Mouse (Mus musculus): ENCODE results near the gene 2410015M20Rik.
"Not testable (repeated sequence)": the region's sequence is repeated elsewhere in the genome, so short reads cannot be mapped to it uniquely, and the experiment has no call there.

2410015M20Rik gene

GRCm38 (mm10) chr17:56609452-56610171 lies at the start of gene 2410015M20Rik:
Gene 2410015M20Rik, minus strand, starts transcription at chr17:56609771.
- CTCF ChIA-PET: interaction anchor here (0.7 kb wide), 1 partner anchor 26 kb away, joined by 3 read pairs; no protein-coding TSS in a partner anchor

- CTCF ChIA-PET: no interaction called here
These were observed 46.6 kb upstream of the 2410015M20Rik start for GRCm38 (mm10) chr17:56656171-56656570.

DNA sequence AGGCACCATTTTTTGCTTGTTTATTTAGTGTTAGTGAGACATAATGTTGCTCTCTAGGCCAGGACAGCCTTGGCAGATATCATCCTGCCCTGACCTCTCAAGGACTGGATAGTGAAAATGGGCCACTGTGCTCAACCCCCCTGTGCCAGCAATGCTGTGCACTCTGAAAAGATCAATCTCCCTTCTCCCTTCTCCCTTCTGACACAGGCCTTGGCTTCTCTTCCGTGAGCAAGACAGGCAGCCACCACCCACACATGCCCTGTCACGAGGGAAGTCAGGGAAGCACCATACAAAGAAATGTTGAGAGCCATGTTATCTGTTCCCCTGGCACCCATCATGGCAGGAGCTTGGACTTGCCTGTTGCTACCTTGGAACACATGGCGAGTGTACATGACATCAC lies 45.7 kb upstream of the 2410015M20Rik start:
- CTCF ChIA-PET: no interaction called here

DNA sequence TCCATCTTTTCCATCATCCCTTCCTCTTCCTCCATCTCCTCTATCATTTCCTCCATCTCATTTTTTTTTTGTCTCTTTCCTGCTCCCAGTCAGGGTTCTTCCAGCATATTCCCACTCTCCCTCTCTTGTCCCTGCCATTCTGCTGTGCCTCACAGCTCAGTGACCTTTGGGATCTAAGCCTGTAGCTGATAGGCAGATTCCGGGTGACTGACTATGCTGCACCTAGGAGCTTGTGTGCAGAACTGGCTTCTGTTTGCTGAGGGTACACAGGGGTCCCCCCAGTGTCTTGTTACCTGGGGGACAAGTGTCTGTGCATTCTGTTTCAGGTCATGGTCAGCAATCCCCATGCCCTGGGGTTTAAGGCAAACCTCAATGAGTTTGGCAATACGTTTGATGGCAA lies 45.2 kb upstream of the 2410015M20Rik start:
- CTCF ChIA-PET: no interaction called here

DNA sequence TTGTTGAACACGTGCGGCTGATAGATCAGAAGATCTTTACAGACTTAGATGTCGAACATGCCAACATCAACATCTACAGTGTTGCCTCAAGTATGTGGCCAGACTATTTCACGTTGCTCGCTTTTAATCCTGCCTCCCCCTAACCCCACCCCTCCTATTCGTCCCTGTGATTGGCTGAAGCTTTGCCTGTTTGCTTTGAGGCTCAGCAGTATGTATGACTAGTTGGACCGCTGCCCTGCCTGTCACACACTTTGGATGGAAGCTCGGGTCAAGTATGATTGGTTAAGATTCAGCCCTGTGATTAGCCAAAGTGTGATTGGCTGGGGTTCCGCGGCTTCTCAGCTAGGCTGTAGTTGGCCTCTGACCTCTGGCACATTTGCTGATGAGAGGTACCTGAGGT lies 42.2 kb upstream of the 2410015M20Rik start:
- CTCF ChIA-PET: no interaction called here

DNA sequence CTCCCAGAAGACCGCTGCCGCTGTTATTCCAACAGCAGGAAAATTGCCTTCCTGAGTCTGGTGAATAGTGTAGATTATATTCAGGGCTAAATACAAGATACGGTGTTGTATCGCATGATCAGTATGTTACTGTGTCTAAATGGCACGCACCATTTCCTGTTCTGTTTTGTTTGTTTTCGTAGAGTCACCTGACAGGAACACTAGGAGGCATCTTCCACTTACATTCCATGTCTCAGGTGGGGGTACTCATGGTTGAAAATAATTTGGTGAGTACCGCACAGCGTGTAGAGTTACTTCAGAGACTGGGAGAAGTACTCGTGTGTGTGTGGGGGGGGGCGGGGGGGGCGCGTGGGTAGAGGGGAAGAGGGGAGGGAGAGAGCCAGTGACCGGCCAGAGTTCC lies 38.0 kb upstream of the 2410015M20Rik start:
- CTCF ChIA-PET: no interaction called here

- CTCF ChIA-PET: no interaction called here
These were observed 33.7 kb upstream of the 2410015M20Rik start for GRCm38 (mm10) chr17:56643237-56643636.

DNA sequence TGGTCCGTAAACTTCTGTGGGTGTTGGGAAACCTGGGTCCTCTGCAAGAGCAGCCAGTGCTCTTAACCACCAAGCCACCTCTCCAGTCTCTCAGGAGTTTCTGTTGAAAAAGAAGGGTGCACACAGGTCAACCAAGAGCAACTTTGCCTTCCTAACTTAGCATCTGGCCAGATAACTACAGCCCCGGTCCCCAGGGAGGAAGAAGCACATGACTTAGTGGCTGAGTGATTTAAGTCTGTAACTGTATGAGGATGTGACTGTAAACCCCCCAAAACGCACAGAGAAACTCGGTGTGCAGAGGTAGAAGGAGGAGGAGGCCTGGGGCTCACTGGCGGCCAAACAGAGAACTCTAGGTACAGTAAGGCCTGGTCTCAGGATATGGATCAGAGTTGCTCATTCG lies 24.5 kb upstream of the 2410015M20Rik start:
- CTCF ChIA-PET: no interaction called here

DNA sequence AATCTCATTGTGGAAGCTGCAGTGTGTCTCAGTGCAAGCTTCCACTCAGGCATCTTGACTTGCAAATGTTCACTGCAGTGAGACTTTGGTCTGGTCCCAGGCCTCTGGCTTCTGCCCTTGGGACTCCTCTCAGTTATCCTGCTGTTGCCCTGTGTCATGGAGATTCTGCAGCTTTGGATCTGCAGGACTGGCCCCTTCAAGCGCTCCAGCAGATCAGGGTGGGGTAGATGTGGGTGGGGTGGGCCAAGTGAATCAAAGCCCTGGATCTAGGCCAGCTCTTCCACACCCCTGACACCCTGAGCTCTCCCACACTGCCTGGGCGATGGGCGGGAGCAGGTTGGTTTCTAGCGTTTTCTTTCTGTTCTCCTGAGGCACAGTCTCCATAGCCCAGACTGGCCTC lies 22.2 kb upstream of the 2410015M20Rik start:
- CTCF ChIA-PET: no interaction called here

DNA sequence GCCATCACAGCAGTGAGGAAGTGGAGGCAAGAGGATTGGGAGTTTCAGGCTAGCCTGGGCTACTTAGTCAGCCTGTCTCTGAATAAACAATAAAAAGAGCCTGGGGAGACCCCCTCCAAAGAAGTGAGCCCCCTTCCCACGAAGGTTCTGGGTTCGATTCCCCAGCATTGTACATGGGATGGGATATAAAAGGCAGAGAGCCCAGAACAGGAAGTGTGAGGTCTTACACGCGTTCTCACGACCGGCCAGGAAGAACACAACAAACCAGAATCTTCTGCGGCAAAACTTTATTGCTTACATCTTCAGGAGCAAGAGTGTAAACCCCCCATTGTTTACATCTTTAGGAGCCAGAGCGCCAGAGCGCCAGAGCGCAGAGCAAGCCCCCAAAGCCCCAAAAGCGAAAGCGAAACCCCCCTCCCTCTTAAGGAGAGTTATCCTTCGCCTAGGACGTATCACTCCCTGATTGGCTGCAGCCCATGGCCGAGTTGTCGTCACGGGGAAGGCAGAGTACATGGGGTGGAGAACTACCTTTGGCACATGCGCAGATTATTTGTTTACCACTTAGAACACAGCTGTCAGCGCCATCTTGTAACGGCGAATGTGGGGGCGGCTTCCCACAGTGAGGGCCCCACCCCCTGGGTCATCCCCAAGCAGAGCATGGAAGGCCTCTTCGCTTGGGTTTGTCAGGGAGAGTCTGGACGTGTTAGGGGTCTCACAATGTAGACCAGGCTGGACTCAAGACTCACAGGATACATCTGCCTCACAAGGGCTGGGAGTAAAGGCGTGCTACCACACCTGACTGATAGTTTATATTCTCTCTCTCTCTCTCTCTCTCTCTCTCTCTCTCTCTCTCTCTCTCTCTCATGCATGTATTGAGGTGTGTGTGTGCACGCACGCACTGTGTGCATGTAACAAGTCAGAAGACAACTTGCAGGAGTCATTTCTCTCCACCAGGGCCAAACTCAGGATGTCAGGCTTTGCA lies 20.5 kb upstream of the 2410015M20Rik start:
- CTCF ChIA-PET: interaction anchor here (0.6 kb wide), 1 partner anchor 133 kb away, joined by 3 read pairs; no protein-coding TSS in a partner anchor

DNA sequence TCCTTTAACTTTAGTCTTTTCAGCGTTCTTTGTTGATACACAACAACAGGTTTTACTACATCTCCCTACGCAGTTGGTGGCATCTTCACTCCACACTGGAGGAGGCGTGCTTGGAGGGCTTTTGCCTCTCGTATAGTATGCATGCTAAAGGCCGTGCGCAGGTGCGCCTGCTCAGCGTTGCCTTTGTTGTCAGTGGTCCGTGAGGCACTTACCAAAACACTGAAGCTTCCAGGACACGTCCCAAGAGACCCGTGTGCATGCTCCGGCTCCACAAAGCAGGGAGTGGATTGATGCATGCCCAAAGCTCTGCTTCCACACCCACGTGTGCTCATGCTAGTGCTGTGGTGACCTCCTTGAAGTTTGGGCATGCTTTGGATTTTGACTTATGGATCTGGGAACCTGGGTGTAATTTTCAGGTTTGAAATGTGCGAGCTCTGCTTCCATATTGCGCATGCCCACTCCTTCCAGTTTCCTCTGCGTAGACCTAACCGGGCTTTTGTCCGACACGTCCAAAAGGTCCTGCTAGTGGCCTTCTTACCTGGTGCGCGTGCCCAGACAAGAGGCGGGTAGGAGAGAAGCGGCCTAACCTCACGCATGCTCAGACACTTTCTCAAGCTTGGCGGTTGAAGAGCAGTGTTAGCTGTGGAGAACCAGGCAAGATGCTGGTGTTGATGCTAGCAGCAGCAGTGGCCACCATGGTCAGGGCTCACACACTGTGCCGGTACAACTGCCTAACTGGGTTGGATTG lies 18.1 kb upstream of the 2410015M20Rik start, which contains the start of gene Catsperd:
Catsperd (plus strand) TSS at position 614 of the 748 bp plus-strand sequence.
- CTCF ChIA-PET: no interaction called here

GRCm38 (mm10) chr17:56626754-56627470 lies 17.3 kb upstream of the 2410015M20Rik start, which contains the start of gene Lonp1:
Gene Lonp1, minus strand, starts transcription at chr17:56626887.
- CTCF ChIA-PET: no interaction called here

- CTCF ChIA-PET: no interaction called here
These were observed 16.7 kb upstream of the 2410015M20Rik start for GRCm38 (mm10) chr17:56626260-56626659.

GRCm38 (mm10) chr17:56625495-56625894 lies 15.9 kb upstream of the 2410015M20Rik start:
- CTCF ChIA-PET: interaction anchor here (0.7 kb wide), 1 partner anchor 20 kb away, joined by 8 read pairs; no protein-coding TSS in a partner anchor

GRCm38 (mm10) chr17:56617628-56618027 lies 8.1 kb upstream of the 2410015M20Rik start:
- CTCF ChIA-PET: no interaction called here

- CTCF ChIA-PET: no interaction called here
These were observed 7.2 kb upstream of the 2410015M20Rik start for GRCm38 (mm10) chr17:56616725-56617124.

GRCm38 (mm10) chr17:56615792-56616191 lies 6.2 kb upstream of the 2410015M20Rik start:
- CTCF ChIA-PET: no interaction called here

- CTCF ChIA-PET: no interaction called here
These were observed 5.7 kb upstream of the 2410015M20Rik start for GRCm38 (mm10) chr17:56615136-56615784.

DNA sequence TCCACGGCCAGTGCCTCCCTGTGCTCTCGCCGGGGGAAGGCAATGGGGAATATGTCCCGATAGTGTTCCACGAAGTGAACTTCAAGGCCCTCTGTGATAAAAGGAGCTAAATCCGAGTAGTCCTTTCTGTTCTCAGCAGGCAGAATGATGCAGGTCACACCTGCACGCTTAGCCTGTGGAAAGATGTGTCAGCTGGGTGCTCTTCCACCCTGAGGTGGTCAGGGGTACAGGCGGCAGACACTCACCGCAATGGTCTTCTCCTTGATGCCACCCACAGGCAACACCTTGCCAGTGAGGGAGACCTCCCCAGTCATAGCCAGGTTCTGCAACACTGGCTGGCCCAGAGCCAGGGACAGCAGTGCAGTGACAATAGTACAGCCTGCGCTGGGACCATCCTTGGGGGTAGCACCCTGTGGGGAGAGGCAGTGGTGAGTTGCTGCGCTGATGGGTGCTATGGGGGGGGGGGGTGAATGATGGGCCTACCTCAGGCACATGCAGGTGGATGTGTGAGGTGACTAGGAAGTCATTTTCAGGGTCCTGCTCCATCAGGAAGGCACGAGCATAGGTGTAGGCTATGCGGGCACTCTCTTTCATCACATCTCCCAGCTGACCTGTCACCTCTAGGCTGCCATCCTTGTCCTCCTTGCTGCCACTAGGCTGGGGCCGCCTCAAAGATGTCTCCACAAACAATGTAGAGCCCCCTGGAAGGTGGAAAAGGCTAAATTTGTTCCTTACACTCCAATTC lies 5.0 kb upstream of the 2410015M20Rik start:
- CTCF ChIA-PET: no interaction called here

GRCm38 (mm10) chr17:56613893-56614292 lies 4.3 kb upstream of the 2410015M20Rik start:
- CTCF ChIA-PET: not testable (repeated sequence)

Data from spleen, embryonic (tissue).